Mouse (Mus musculus): ENCODE results near the gene Itgb3. TPM values are rescaled to one million over a fixed set of nuclear protein-coding genes. Genes with fewer than 3 reads are reported as not detected.
A peak's percentile ranks its signal among the peaks of the same experiment; 100 is the strongest.

Itgb3 gene
- polyA plus RNA-seq, 1 experiment from 2014 or later: 1.5 TPM

- Histone ChIP-seq H3K27ac (replicated peaks) (no peak overlapping the region), H3K9me3 (no peaks in the 10 kb centered on the region), H3K4me3 (no peak overlapping the region), H3K9ac (no peak overlapping the region), H3K4me2 (peak overlapping the region; percentile 91; the same call in 1 of the 2 replicates), H3K27me3 (peaks cover 23% of the 10 kb centered on the region; the same call in 1 of the 2 replicates), H3K4me1 (replicated peaks) (peaks cover 12% of the 10 kb centered on the region; the same call in 1 of the 2 replicates), H3K36me3 (no peaks in the 10 kb centered on the region)
- no peak for ATAC-seq (ENCODE audit: low FRiP score, low read depth)
- WGBS: 78% methylated on average over 6 of the region's 6 CpGs
These were observed 1.4 kb downstream of the Itgb3 start for GRCm38 (mm10) chr11:104609033-104609684.

GRCm38 (mm10) chr11:104609733-104610132 lies 1.9 kb downstream of the Itgb3 start:
- Histone ChIP-seq H3K36me3 (no peaks in the 10 kb centered on the region), H3K9ac (no peak overlapping the region), H3K27me3 (peaks cover 23% of the 10 kb centered on the region; the same call in 1 of the 2 replicates), H3K9me3 (no peaks in the 10 kb centered on the region), H3K4me3 (no peak overlapping the region), H3K4me1 (replicated peaks) (peaks cover 12% of the 10 kb centered on the region; the same call in 1 of the 2 replicates), H3K27ac (replicated peaks) (no peak overlapping the region), H3K4me2 (no peak overlapping the region)
- ATAC-seq (ENCODE audit: low FRiP score, low read depth): no peak
- 57% methylated on average over 4 of the region's 4 CpGs for WGBS

- Histone ChIP-seq H3K27ac (replicated peaks) (no peak overlapping the region), H3K4me2 (no peak overlapping the region)
- no peak for ATAC-seq (ENCODE audit: low FRiP score, low read depth)
These were observed 3.9 kb downstream of the Itgb3 start for GRCm38 (mm10) chr11:104611579-104612151.

GRCm38 (mm10) chr11:104613551-104613950 lies 5.8 kb downstream of the Itgb3 start:
- no peaks in the 10 kb centered on the region for H3K9me3 ChIP-seq
- H3K4me2 ChIP-seq: no peak overlapping the region
- H3K36me3 ChIP-seq: no peaks in the 10 kb centered on the region
- peaks cover 22% of the 10 kb centered on the region for H3K27me3 ChIP-seq
- H3K9ac ChIP-seq: no peak overlapping the region
- ATAC-seq (ENCODE audit: low FRiP score, low read depth): no peak
- H3K4me3 ChIP-seq: no peak overlapping the region
- H3K27ac ChIP-seq (replicated peaks): no peak overlapping the region
- 88% methylated on average over 10 of the region's 10 CpGs for WGBS
- peaks cover 2% of the 10 kb centered on the region; the same call in 1 of the 2 replicates for H3K4me1 ChIP-seq (replicated peaks)

More at GRCm38 (mm10) chr11:104611579-104612151, 3.9 kb downstream of the Itgb3 start:
- Histone ChIP-seq H3K4me1 (replicated peaks) (peaks cover 12% of the 10 kb centered on the region; the same call in 1 of the 2 replicates), H3K36me3 (no peaks in the 10 kb centered on the region), H3K27me3 (peaks cover 25% of the 10 kb centered on the region), H3K9ac (no peak overlapping the region), H3K4me3 (no peak overlapping the region), H3K9me3 (no peaks in the 10 kb centered on the region)
- WGBS: 50% methylated on average over 4 of the region's 4 CpGs

GRCm38 (mm10) chr11:104614130-104614529 lies 6.3 kb downstream of the Itgb3 start:
- no peaks in the 10 kb centered on the region for H3K9me3 ChIP-seq
- H3K4me3 ChIP-seq: no peak overlapping the region
- no peak overlapping the region for H3K27ac ChIP-seq (replicated peaks)
- no peaks in the 10 kb centered on the region for H3K36me3 ChIP-seq
- no peak for ATAC-seq (ENCODE audit: low FRiP score, low read depth)
- peaks cover 22% of the 10 kb centered on the region for H3K27me3 ChIP-seq
- H3K9ac ChIP-seq: no peak overlapping the region
- no peak overlapping the region for H3K4me2 ChIP-seq
- WGBS: 83% methylated on average over 2 of the region's 2 CpGs
- H3K4me1 ChIP-seq (replicated peaks): no peaks in the 10 kb centered on the region

GRCm38 (mm10) chr11:104616182-104616581 lies 8.4 kb downstream of the Itgb3 start:
- Histone ChIP-seq H3K9ac (no peak overlapping the region), H3K4me1 (replicated peaks) (0 out of 2 replicates have a peak, but pooled peaks cover 5% of the 10 kb centered on the region), H3K4me2 (no peak overlapping the region), H3K4me3 (no peak overlapping the region), H3K27ac (replicated peaks) (no peak overlapping the region), H3K36me3 (no peaks in the 10 kb centered on the region), H3K27me3 (peaks cover 9% of the 10 kb centered on the region; the same call in 1 of the 2 replicates), H3K9me3 (no peaks in the 10 kb centered on the region)
- 84% methylated on average over 5 of the region's 5 CpGs for WGBS
- ATAC-seq (ENCODE audit: low FRiP score, low read depth): no peak

- Histone ChIP-seq H3K4me1 (replicated peaks) (0 out of 2 replicates have a peak, but pooled peaks cover 5% of the 10 kb centered on the region), H3K4me3 (no peak overlapping the region)
- WGBS: 69% methylated on average over 6 of the region's 6 CpGs
These were observed 10.9 kb downstream of the Itgb3 start for GRCm38 (mm10) chr11:104618638-104619076.

GRCm38 (mm10) chr11:104619084-104620022 lies 11.6 kb downstream of the Itgb3 start:
- ATAC-seq (ENCODE audit: low FRiP score, low read depth): 0 out of 2 replicates have a peak, but pooled peaks have one; percentile 34
- Histone ChIP-seq H3K4me1 (replicated peaks) (0 out of 2 replicates have a peak, but pooled peaks cover 5% of the 10 kb centered on the region), H3K27me3 (peaks cover 3% of the 10 kb centered on the region; the same call in 1 of the 2 replicates), H3K9ac (no peak overlapping the region), H3K4me2 (no peak overlapping the region), H3K4me3 (no peak overlapping the region), H3K9me3 (no peaks in the 10 kb centered on the region), H3K27ac (replicated peaks) (no peak overlapping the region), H3K36me3 (no peaks in the 10 kb centered on the region)
- 43% methylated on average over 13 of the region's 13 CpGs for WGBS

More at GRCm38 (mm10) chr11:104618638-104619076, 10.9 kb downstream of the Itgb3 start:
- H3K9ac ChIP-seq: no peak overlapping the region
- no peak for ATAC-seq (ENCODE audit: low FRiP score, low read depth)
- no peak overlapping the region for H3K4me2 ChIP-seq
- H3K27ac ChIP-seq (replicated peaks): no peak overlapping the region
- peaks cover 3% of the 10 kb centered on the region; the same call in 1 of the 2 replicates for H3K27me3 ChIP-seq
- H3K9me3 ChIP-seq: no peaks in the 10 kb centered on the region
- no peaks in the 10 kb centered on the region for H3K36me3 ChIP-seq

GRCm38 (mm10) chr11:104622040-104622962 lies 14.5 kb downstream of the Itgb3 start:
- Histone ChIP-seq H3K4me1 (replicated peaks) (peaks cover 5% of the 10 kb centered on the region; the same call in 1 of the 2 replicates), H3K36me3 (no peaks in the 10 kb centered on the region), H3K9ac (no peak overlapping the region), H3K27me3 (no peaks in the 10 kb centered on the region), H3K9me3 (no peaks in the 10 kb centered on the region), H3K4me3 (no peak overlapping the region), H3K27ac (replicated peaks) (no peak overlapping the region), H3K4me2 (no peak overlapping the region)
- 45% methylated on average over 12 of the region's 12 CpGs for WGBS
- no peak for ATAC-seq (ENCODE audit: low FRiP score, low read depth)

- no peaks in the 10 kb centered on the region for H3K27me3 ChIP-seq
- no peaks in the 10 kb centered on the region for H3K9me3 ChIP-seq
- no peak overlapping the region for H3K4me2 ChIP-seq
- no peaks in the 10 kb centered on the region; the same call in 1 of the 2 replicates for H3K4me1 ChIP-seq (replicated peaks)
- no peak for ATAC-seq (ENCODE audit: low FRiP score, low read depth)
- WGBS: 51% methylated on average over 6 of the region's 6 CpGs
- H3K36me3 ChIP-seq: no peaks in the 10 kb centered on the region
- H3K27ac ChIP-seq (replicated peaks): no peak overlapping the region
- H3K4me3 ChIP-seq: no peak overlapping the region
- H3K9ac ChIP-seq: no peak overlapping the region
These were observed 17.1 kb downstream of the Itgb3 start for GRCm38 (mm10) chr11:104624791-104625391.

Data from hindbrain, embryonic 15.5 days (tissue).